Mouse (Mus musculus) neural tube, embryonic 13.5 days (tissue): ENCODE measurements around the gene Hypk. TPM values are rescaled to one million over a fixed set of nuclear protein-coding genes. Genes with fewer than 3 reads are reported as not detected.
"Not testable (repeated sequence)": the region's sequence is repeated elsewhere in the genome, so short reads cannot be mapped to it uniquely, and the experiment has no call there.

Experiments
- ATAC-seq: fragments of 200-750 bp; cut with Nextera tagmentation; 2 replicates; pipeline ENCODE4 v1.8.0; 2017; ENCODE audit warnings: low read depth, mild to moderate bottlenecking, moderate TSS enrichment, moderate library complexity
- H3K27ac ChIP-seq: fragments of 300-500 bp; sonication (generic); replicated peaks from 2 replicates; pipeline ENCODE4 v1.5.1; 2015; ENCODE audit warnings: moderate library complexity, mild to moderate bottlenecking, inconsistent platforms
- H3K27me3 ChIP-seq: fragments of 300-500 bp; sonication (generic); 2 replicates; pipeline ENCODE4 v1.6.1; 2015; ENCODE audit warnings: mild to moderate bottlenecking, inconsistent platforms
- H3K36me3 ChIP-seq: fragments of 300-500 bp; sonication (generic); 2 replicates; pipeline ENCODE4 v1.6.1; 2015; ENCODE audit warnings: mild to moderate bottlenecking, inconsistent platforms
- H3K4me1 ChIP-seq: fragments of 300-500 bp; sonication (generic); replicated peaks from 2 replicates; pipeline ENCODE4 v1.6.1; 2015; ENCODE audit warnings: inconsistent platforms
- H3K4me2 ChIP-seq: fragments of 300-500 bp; sonication (generic); 2 replicates; pipeline ENCODE4 v1.6.1; 2015; ENCODE audit warnings: inconsistent platforms, mild to moderate bottlenecking, moderate library complexity
- H3K4me3 ChIP-seq: fragments of 300-500 bp; sonication (generic); 2 replicates; pipeline ENCODE4 v1.5.1; 2015; ENCODE audit warnings: mild to moderate bottlenecking, inconsistent platforms
- H3K9ac ChIP-seq: fragments of 300-500 bp; sonication (generic); 2 replicates; pipeline ENCODE4 v1.6.1; 2015; ENCODE audit warnings: moderate library complexity, mild to moderate bottlenecking, inconsistent platforms
- H3K9me3 ChIP-seq: fragments of 300-500 bp; sonication (generic); 2 replicates; pipeline ENCODE4 v1.6.1; 2016; ENCODE audit warnings: inconsistent platforms
- WGBS: fragments of 180-500 bp; shearing (Covaris S2); methylation state at CpG from one replicate; pipeline ENCODE4 v1.1.7; 2015; 5-methylcytosine and 5-hydroxymethylcytosine counted together
- polyA plus RNA-seq: library from polyadenylated mRNA; unstranded; fragments of >200 nt; fragmentation: Nextera tagmentation; extraction: Ambion mirVana; gene quantifications from 2 replicates; pipeline ENCODE4 v1.2.1, GENCODE M21; 2015

Gene Hypk
- polyA plus RNA-seq, 1 experiment from 2014 or later: 132 TPM

GRCm38 (mm10) chr2:121475306-121475705, 22.2 kb downstream of the Hypk start:
- not testable (repeated sequence) for H3K27me3 ChIP-seq, H3K4me3 ChIP-seq, H3K9ac ChIP-seq, H3K27ac ChIP-seq, H3K4me2 ChIP-seq, H3K4me1 ChIP-seq, ATAC-seq, H3K9me3 ChIP-seq
- 95% methylated on average over 2 of the region's 2 CpGs for WGBS
- peaks cover 11% of the 10 kb centered on the region; the same call in 1 of the 2 replicates for H3K36me3 ChIP-seq

GRCm38 (mm10) chr2:121477491-121478266, 24.6 kb downstream of the Hypk start:
- 71% methylated on average over 3 of the region's 3 CpGs for WGBS
- Histone ChIP-seq H3K4me3 (no peak overlapping the region), H3K4me1 (peaks cover 5% of the 10 kb centered on the region; the same call in 1 of the 2 replicates), H3K36me3 (no peaks in the 10 kb centered on the region), H3K27me3 (no peaks in the 10 kb centered on the region), H3K27ac (no peak overlapping the region), H3K9ac (no peak overlapping the region), H3K4me2 (no peak overlapping the region), H3K9me3 (no peaks in the 10 kb centered on the region)
- ATAC-seq: no peak

GRCm38 (mm10) chr2:121480498-121480897, 27.4 kb downstream of the Hypk start:
- Histone ChIP-seq H3K9ac (no peak overlapping the region), H3K36me3 (no peaks in the 10 kb centered on the region), H3K9me3 (no peaks in the 10 kb centered on the region), H3K4me3 (no peak overlapping the region), H3K4me2 (no peak overlapping the region), H3K27ac (no peak overlapping the region), H3K27me3 (no peaks in the 10 kb centered on the region), H3K4me1 (peaks cover 15% of the 10 kb centered on the region)
- ATAC-seq: no peak
- WGBS: 56% methylated on average over 3 of the region's 3 CpGs

GRCm38 (mm10) chr2:121480916-121481315, 27.8 kb downstream of the Hypk start:
- H3K27me3 ChIP-seq, H3K4me2 ChIP-seq, ATAC-seq, H3K27ac ChIP-seq, H3K4me3 ChIP-seq, H3K9me3 ChIP-seq, H3K9ac ChIP-seq, H3K36me3 ChIP-seq: not testable (repeated sequence)
- peaks cover 15% of the 10 kb centered on the region for H3K4me1 ChIP-seq
- WGBS: 91% methylated on average over 13 of the region's 13 CpGs

GRCm38 (mm10) chr2:121483576-121483975, 30.5 kb downstream of the Hypk start:
- Histone ChIP-seq H3K27me3 (no peaks in the 10 kb centered on the region), H3K9me3 (no peaks in the 10 kb centered on the region), H3K4me2 (0 out of 2 replicates have a peak overlapping the region, but pooled peaks have one; percentile 14), H3K4me1 (peaks cover 15% of the 10 kb centered on the region), H3K27ac (peak overlapping the region; percentile 49; the same call in 1 of the 2 replicates), H3K4me3 (no peak overlapping the region), H3K9ac (peak overlapping the region; percentile 31; the same call in 1 of the 2 replicates), H3K36me3 (no peaks in the 10 kb centered on the region)
- 14% methylated on average over 8 of the region's 8 CpGs for WGBS
- ATAC-seq: no peak

GRCm38 (mm10) chr2:121484403-121484802, 31.3 kb downstream of the Hypk start:
- H3K9ac ChIP-seq, H3K36me3 ChIP-seq, ATAC-seq, H3K4me3 ChIP-seq, H3K27me3 ChIP-seq, H3K4me2 ChIP-seq, H3K9me3 ChIP-seq, H3K27ac ChIP-seq: not testable (repeated sequence)
- H3K4me1 ChIP-seq: peaks cover 15% of the 10 kb centered on the region
- 59% methylated on average over 2 of the region's 2 CpGs for WGBS

GRCm38 (mm10) chr2:121501550-121501949, 48.5 kb downstream of the Hypk start:
- peaks cover 18% of the 10 kb centered on the region for H3K36me3 ChIP-seq
- H3K9ac ChIP-seq: not testable (repeated sequence)

GRCm38 (mm10) chr2:121505942-121506882, 53.1 kb downstream of the Hypk start, which contains the start of the genes Mfap1a and Wdr76:
Gene Mfap1a, minus strand, starts transcription at chr2:121506665.
Gene Wdr76, plus strand, starts transcription at chr2:121506723.
- H3K4me3 ChIP-seq: peak within 1 kb of the TSS; percentile 57
- WGBS: 5% methylated on average over 42 of the region's 42 CpGs
- H3K4me1 ChIP-seq: peaks cover 24% of the 10 kb centered on the region
- H3K4me2 ChIP-seq: peak within 1 kb of the TSS; percentile 75
- H3K27me3 ChIP-seq, H3K9me3 ChIP-seq: not testable (repeated sequence)
- H3K27ac ChIP-seq: peak within 1 kb of the TSS; percentile 71
- H3K36me3 ChIP-seq: peaks cover 19% of the 10 kb centered on the region
- peak within 1 kb of the TSS; percentile 75 for H3K9ac ChIP-seq
- peak; percentile 94 for ATAC-seq

More at GRCm38 (mm10) chr2:121501550-121501949, 48.5 kb downstream of the Hypk start:
- not testable (repeated sequence) for H3K4me3 ChIP-seq, H3K27me3 ChIP-seq, H3K9me3 ChIP-seq, H3K27ac ChIP-seq, ATAC-seq, H3K4me2 ChIP-seq, H3K4me1 ChIP-seq
- WGBS: 40% methylated on average over 1 of the region's 6 CpGs

GRCm38 (mm10) chr2:121507173-121507950, 54.3 kb downstream of the Hypk start:
- Histone ChIP-seq H3K27me3 (no peaks in the 10 kb centered on the region), H3K9me3 (no peaks in the 10 kb centered on the region), H3K4me2 (peak overlapping the region; percentile 75), H3K4me3 (peak overlapping the region; percentile 57), H3K36me3 (peaks cover 26% of the 10 kb centered on the region), H3K9ac (peak overlapping the region; percentile 75), H3K4me1 (peaks cover 24% of the 10 kb centered on the region), H3K27ac (no peak overlapping the region)
- 30% methylated on average over 12 of the region's 12 CpGs for WGBS
- no peak for ATAC-seq

- Histone ChIP-seq H3K27ac (no peak overlapping the region), H3K27me3 (no peaks in the 10 kb centered on the region), H3K4me2 (peak overlapping the region; percentile 75), H3K36me3 (peaks cover 30% of the 10 kb centered on the region), H3K4me3 (peak overlapping the region; percentile 57; the same call in 1 of the 2 replicates), H3K9me3 (no peaks in the 10 kb centered on the region), H3K4me1 (peaks cover 24% of the 10 kb centered on the region), H3K9ac (0 out of 2 replicates have a peak overlapping the region, but pooled peaks have one; percentile 75)
- no peak for ATAC-seq
- WGBS: 92% methylated on average over 2 of the region's 2 CpGs
These were observed 54.9 kb downstream of the Hypk start for GRCm38 (mm10) chr2:121507951-121508330.
